9 mouse cellular contexts compared by ENCODE assay signal in the genomic region with DNA sequence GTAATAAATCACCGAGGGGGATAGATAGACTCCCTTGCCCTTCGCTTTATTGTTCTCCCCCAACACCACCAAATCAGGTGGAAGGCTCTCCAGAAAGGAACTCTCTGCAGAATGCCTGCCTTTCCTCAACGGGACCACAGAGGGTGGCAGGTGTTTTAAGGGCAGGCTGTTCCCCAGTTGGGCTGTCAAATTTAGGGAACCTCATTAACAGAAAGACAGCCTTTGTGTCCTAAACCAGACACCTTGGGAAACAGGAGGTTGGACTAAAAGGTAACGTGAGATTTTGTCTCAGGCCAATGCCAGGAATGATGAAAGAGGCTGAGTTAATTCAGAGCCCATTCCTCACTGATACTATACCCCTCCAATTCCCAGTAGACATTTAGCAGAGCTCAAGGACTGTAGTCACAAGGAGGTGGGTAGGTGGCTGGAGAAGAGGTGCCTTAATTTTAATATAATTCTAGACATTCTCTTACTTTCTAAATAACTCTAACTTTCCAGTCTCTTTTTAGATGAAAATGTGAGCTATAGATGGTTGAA. TPM values are rescaled to one million over a fixed set of nuclear protein-coding genes. Genes with fewer than 3 reads are reported as not detected.
DNase-seq lines count a peak whose midpoint lies in the region; ATAC-seq lines count a peak whose summit lies in the region.
"Had no signal": no experiment of that assay in that cellular context is flagged by ENCODE, and none has a peak within 500 bp of the region (broad histone marks: within the 10 kb centered on the region; RNA-seq: fewer than 3 reads in every experiment).

No protein-coding gene starts in this region.

- H3K9me3 ChIP-seq in heart, embryonic 11.5 days (replicated peaks; ENCODE audit: control insufficient read depth, low read length), result no peaks in the 10 kb centered on the region
- H3K9me3 ChIP-seq in hindbrain, embryonic 15.5 days, result no peaks in the 10 kb centered on the region
- no peaks in the 10 kb centered on the region for H3K9me3 ChIP-seq in midbrain, embryonic 16.5 days (replicated peaks; ENCODE audit: control insufficient read depth, low read length, poor library complexity, severe bottlenecking)
- H3K9me3 ChIP-seq: G1E had no signal

- H3K27ac ChIP-seq in heart, embryonic 11.5 days (ENCODE audit: low read depth, low read length), result peak overlapping the region; percentile 90; the same call in 1 of the 2 replicates
- H3K27ac ChIP-seq in brown adipose tissue, adult 24 weeks (replicated peaks; ENCODE audit: low read depth, low read length), result no peak overlapping the region; the same call in 1 of the 2 replicates
- peak overlapping the region; percentile 95 for H3K27ac ChIP-seq in hindbrain, embryonic 15.5 days (replicated peaks)
- H3K27ac ChIP-seq in midbrain, embryonic 16.5 days (ENCODE audit: low read length), result peak overlapping the region; percentile 95

- H3K27me3 ChIP-seq in heart, embryonic 11.5 days (ENCODE audit: control insufficient read depth, insufficient read depth, low read length), result no peaks in the 10 kb centered on the region
- peaks cover 19% of the 10 kb centered on the region for H3K27me3 ChIP-seq in hindbrain, embryonic 15.5 days
- peaks cover 5% of the 10 kb centered on the region; the same call in 1 of the 2 replicates for H3K27me3 ChIP-seq in midbrain, embryonic 16.5 days (ENCODE audit: control insufficient read depth, insufficient read depth, low read depth, low read length)

- H3K9ac ChIP-seq in heart, embryonic 11.5 days (ENCODE audit: low read depth, low read length), result peak overlapping the region; percentile 95; the same call in 1 of the 2 replicates
- peak overlapping the region; percentile 95 for H3K9ac ChIP-seq in hindbrain, embryonic 15.5 days
- H3K9ac ChIP-seq in midbrain, embryonic 16.5 days (ENCODE audit: low read depth, low read length), result peak overlapping the region; percentile 92

- H3K4me1 ChIP-seq in heart, embryonic 11.5 days (ENCODE audit: control insufficient read depth, insufficient read depth, low read length), result 0 out of 2 replicates have a peak, but pooled peaks cover 5% of the 10 kb centered on the region
- peaks cover 3% of the 10 kb centered on the region for H3K4me1 ChIP-seq in brown adipose tissue, adult 24 weeks (ENCODE audit: control insufficient read depth, insufficient read depth, insufficient read length, low read length)
- peaks cover 41% of the 10 kb centered on the region for H3K4me1 ChIP-seq in hindbrain, embryonic 15.5 days (replicated peaks)
- H3K4me1 ChIP-seq in midbrain, embryonic 16.5 days (ENCODE audit: control insufficient read depth, insufficient read depth, low read length), result peaks cover 35% of the 10 kb centered on the region

- 6% methylated on average over 4 of the region's 4 CpGs for WGBS in heart, embryonic 11.5 days (ENCODE audit: insufficient replicate concordance)
- WGBS in hindbrain, embryonic 15.5 days, result 1% methylated on average over 4 of the region's 4 CpGs
- WGBS in midbrain, embryonic 16.5 days, result 2% methylated on average over 4 of the region's 4 CpGs

- no peaks in the 10 kb centered on the region for H3K36me3 ChIP-seq in heart, embryonic 11.5 days (ENCODE audit: control insufficient read depth, insufficient read depth, low read length)
- no peaks in the 10 kb centered on the region for H3K36me3 ChIP-seq in hindbrain, embryonic 15.5 days
- H3K36me3 ChIP-seq in midbrain, embryonic 16.5 days (ENCODE audit: control insufficient read depth, insufficient read depth, low read length), result no peaks in the 10 kb centered on the region
- H3K36me3 ChIP-seq: G1E had no signal

- ATAC-seq in heart, embryonic 11.5 days (replicated peaks; ENCODE audit: insufficient number of reproducible peaks, low FRiP score, low TSS enrichment), result no peak
- ATAC-seq in hindbrain, embryonic 15.5 days (ENCODE audit: low FRiP score, low read depth), result no peak
- no peak for ATAC-seq in midbrain, embryonic 16.5 days

- peak overlapping the region; percentile 78 for H3K4me2 ChIP-seq in heart, embryonic 11.5 days
- H3K4me2 ChIP-seq in hindbrain, embryonic 15.5 days, result peak overlapping the region; percentile 72
- H3K4me2 ChIP-seq in midbrain, embryonic 16.5 days (ENCODE audit: low read length), result peak overlapping the region; percentile 65

- peak overlapping the region; percentile 95 for H3K4me3 ChIP-seq in heart, embryonic 11.5 days (ENCODE audit: low read depth, low read length)
- peak overlapping the region; percentile 83 for H3K4me3 ChIP-seq in brown adipose tissue, adult 24 weeks (ENCODE audit: insufficient read depth, low read depth, low read length)
- peak overlapping the region; percentile 92 for H3K4me3 ChIP-seq in hindbrain, embryonic 15.5 days
- peak overlapping the region; percentile 79 for H3K4me3 ChIP-seq in midbrain, embryonic 16.5 days (ENCODE audit: low read depth, low read length)

- DNase-seq in heart, adult 9 months (ENCODE audit: low spot score in 2 of 2), result no peak
- DNase-seq in gastrocnemius, postnatal 10 days, result no peak
- DNase-seq in embryo, embryonic 11 days, result no peak
- DNase-seq in thymus, postnatal 14 days, result no peak

RNA-seq across cellular contexts. Expression of a gene that starts 1.5 kb away (rescaled TPM):
- 4.4 and 6.1 TPM in 2 replicates for polyA plus RNA-seq in heart, embryonic 11.5 days (2014; fragmentation: Nextera tagmentation; extraction: Ambion mirVana)
- polyA plus RNA-seq in brown adipose tissue, adult 24 weeks (2012; ENCODE audit: insufficient read depth, insufficient read length, missing spikeins), result 3.8 and 10.9 TPM in 2 replicates
- 2.8 and 5.2 TPM in 2 replicates for polyA plus RNA-seq in hindbrain, embryonic 15.5 days (2015; fragmentation: Nextera tagmentation; extraction: Ambion mirVana)
- polyA plus RNA-seq in midbrain, embryonic 16.5 days (2015; fragmentation: Nextera tagmentation; extraction: Ambion mirVana), result 2.1 and 3.4 TPM in 2 replicates
- total RNA-seq in gastrocnemius, postnatal 10 days (2021), result 10 to 100 TPM; 29.5 to 37.8 TPM
